Mouse (Mus musculus): ENCODE measurements at regions not wholly inside any gene's neighbourhood (a gene's known extent, or its start where the extent isn't known, plus 50 kb on each side); places are given as distances from the start of the nearest gene placed in this dataset.

GRCm38 (mm10) chr5:100246709-100247108, 87.1 kb upstream of the Tmem150c start:
- DNase-seq (ENCODE audit: low spot score), result no peak

- DNase-seq (ENCODE audit: low spot score), result no peak
Observed at GRCm38 (mm10) chr5:100244811-100245210, 85.2 kb upstream of the Tmem150c start.

GRCm38 (mm10) chr5:100240876-100241275, 81.3 kb upstream of the Tmem150c start:
- DNase-seq (ENCODE audit: low spot score), result peak; percentile 66

- DNase-seq (ENCODE audit: low spot score), result no peak
Observed at GRCm38 (mm10) chr5:100239632-100240031, 80.0 kb upstream of the Tmem150c start.

- DNase-seq (ENCODE audit: low spot score), result no peak
Observed at GRCm38 (mm10) chr5:100238287-100239036, 78.9 kb upstream of the Tmem150c start.

- DNase-seq (ENCODE audit: low spot score), result no peak
Observed at GRCm38 (mm10) chr5:100237674-100238278, 78.2 kb upstream of the Tmem150c start.

- no peak for DNase-seq (ENCODE audit: low spot score)
Observed at GRCm38 (mm10) chr5:100236277-100236676, 76.7 kb upstream of the Tmem150c start.

GRCm38 (mm10) chr5:100232076-100232475, 72.5 kb upstream of the Tmem150c start:
- no peak for DNase-seq (ENCODE audit: low spot score)

- no peak for DNase-seq (ENCODE audit: low spot score)
Observed at GRCm38 (mm10) chr5:100231574-100231973, 72.0 kb upstream of the Tmem150c start.

- DNase-seq (ENCODE audit: low spot score), result no peak
Observed at GRCm38 (mm10) chr5:100230038-100230437, 70.4 kb upstream of the Tmem150c start.

- no peak for DNase-seq (ENCODE audit: low spot score)
Observed at GRCm38 (mm10) chr5:100227888-100228287, 68.3 kb upstream of the Tmem150c start.

- peak; percentile 60 for DNase-seq (ENCODE audit: low spot score)
Observed at GRCm38 (mm10) chr5:100226571-100227235, 67.1 kb upstream of the Tmem150c start.

GRCm38 (mm10) chr5:100225491-100225890, 65.9 kb upstream of the Tmem150c start:
- DNase-seq (ENCODE audit: low spot score), result no peak

GRCm38 (mm10) chr5:100224773-100225363, 65.3 kb upstream of the Tmem150c start:
- no peak for DNase-seq (ENCODE audit: low spot score)

GRCm38 (mm10) chr5:100221005-100221583, 61.5 kb upstream of the Tmem150c start:
- no peak for DNase-seq (ENCODE audit: low spot score)

GRCm38 (mm10) chr5:100220320-100220719, 60.7 kb upstream of the Tmem150c start:
- no peak for DNase-seq (ENCODE audit: low spot score)

GRCm38 (mm10) chr5:100218256-100218851, 58.7 kb upstream of the Tmem150c start:
- no peak for DNase-seq (ENCODE audit: low spot score)

- DNase-seq (ENCODE audit: low spot score), result peak; percentile 75
Observed at GRCm38 (mm10) chr5:100217178-100218035, 57.8 kb upstream of the Tmem150c start.

GRCm38 (mm10) chr5:100213901-100214300, 54.3 kb upstream of the Tmem150c start:
- DNase-seq (ENCODE audit: low spot score), result no peak

GRCm38 (mm10) chr5:100210708-100211107, 51.1 kb upstream of the Tmem150c start:
- DNase-seq (ENCODE audit: low spot score), result no peak
